Mouse (Mus musculus): ENCODE data around the gene Fam129a. TPM values are rescaled to one million over a fixed set of nuclear protein-coding genes. Genes with fewer than 3 reads are reported as not detected.
"Not testable (repeated sequence)": the region's sequence is repeated elsewhere in the genome, so short reads cannot be mapped to it uniquely, and the experiment has no call there.

The Fam129a gene
- total RNA-seq, 2 experiments from 2014 or later: 124 to 180 TPM

- no peak for DNase-seq (ENCODE audit: low spot score in 2 of 2)
Observed at GRCm38 (mm10) chr1:151723771-151724170, 152.8 kb downstream of the Fam129a start.

- DNase-seq (ENCODE audit: low spot score in 2 of 2): no peak
Observed at GRCm38 (mm10) chr1:151725590-151725989, 154.6 kb downstream of the Fam129a start.

GRCm38 (mm10) chr1:151726358-151726757 is 155.4 kb downstream of the Fam129a start:
- no peak for DNase-seq (ENCODE audit: low spot score in 2 of 2)

GRCm38 (mm10) chr1:151728141-151728540 is 157.2 kb downstream of the Fam129a start:
- no peak for DNase-seq (ENCODE audit: low spot score in 2 of 2)

GRCm38 (mm10) chr1:151737146-151737545 is 166.2 kb downstream of the Fam129a start:
- DNase-seq (ENCODE audit: low spot score in 2 of 2): no peak

- no peak for DNase-seq (ENCODE audit: low spot score in 2 of 2)
Observed at GRCm38 (mm10) chr1:151741199-151741621, 170.2 kb downstream of the Fam129a start.

GRCm38 (mm10) chr1:151749894-151750293 is 178.9 kb downstream of the Fam129a start:
- not testable (repeated sequence) for DNase-seq (ENCODE audit: low spot score in 2 of 2)

- no peak for DNase-seq (ENCODE audit: low spot score in 2 of 2)
Observed at GRCm38 (mm10) chr1:151752946-151753345, 182.0 kb downstream of the Fam129a start.

- DNase-seq (ENCODE audit: low spot score in 2 of 2): no peak
Observed at GRCm38 (mm10) chr1:151753374-151753929, 182.5 kb downstream of the Fam129a start.

- no peak for DNase-seq (ENCODE audit: low spot score in 2 of 2)
Observed at GRCm38 (mm10) chr1:151754028-151754489, 183.1 kb downstream of the Fam129a start.

- peak; percentile 89 to 92 for DNase-seq (ENCODE audit: low spot score in 2 of 2)
Observed at GRCm38 (mm10) chr1:151754881-151755659, 184.1 kb downstream of the Fam129a start, which contains the start of gene Edem3. TSS of gene Edem3 (plus strand) at chr1:151755371.

- peak; percentile 57 for DNase-seq (ENCODE audit: low spot score in 2 of 2)
Observed at GRCm38 (mm10) chr1:151755660-151756424, 184.9 kb downstream of the Fam129a start.

GRCm38 (mm10) chr1:151756425-151756728 is 185.4 kb downstream of the Fam129a start:
- no peak for DNase-seq (ENCODE audit: low spot score in 2 of 2)

GRCm38 (mm10) chr1:151758301-151758700 is 187.3 kb downstream of the Fam129a start:
- DNase-seq (ENCODE audit: low spot score in 2 of 2): no peak

GRCm38 (mm10) chr1:151758991-151759390 is 188.0 kb downstream of the Fam129a start:
- DNase-seq (ENCODE audit: low spot score in 2 of 2): no peak

GRCm38 (mm10) chr1:151764236-151764635 is 193.2 kb downstream of the Fam129a start:
- DNase-seq (ENCODE audit: low spot score in 2 of 2): no peak

GRCm38 (mm10) chr1:151766166-151766565 is 195.2 kb downstream of the Fam129a start:
- no peak for DNase-seq (ENCODE audit: low spot score in 2 of 2)

GRCm38 (mm10) chr1:151766976-151767654 is 196.1 kb downstream of the Fam129a start:
- no peak for DNase-seq (ENCODE audit: low spot score in 2 of 2)

- DNase-seq (ENCODE audit: low spot score in 2 of 2): no peak
Observed at GRCm38 (mm10) chr1:151769200-151769913, 198.4 kb downstream of the Fam129a start.

Measured in adrenal gland, adult 18-20 months (tissue).